Mouse (Mus musculus): ENCODE measurements at regions not wholly inside any gene's neighbourhood (a gene's known extent, or its start where the extent isn't known, plus 50 kb on each side); places are given as distances from the start of the nearest gene placed in this dataset.

GRCm38 (mm10) chr12:6119557-6119956 is 744.1 kb upstream of the Klhl29 start:
- TF ChIP-seq CTCF (IDR thresholded peaks at IDR 0.05; ENCODE audit: low read depth) (no peak), EP300 (optimal IDR thresholded peaks at IDR 0.05) (no peak)

Measured in stomach, postnatal 0 days (tissue).